Mouse (Mus musculus) kidney, postnatal 0 days (tissue): Measurements from ENCODE around the gene Gipc1. TPM values are rescaled to one million over a fixed set of nuclear protein-coding genes. Genes with fewer than 3 reads are reported as not detected.

Source experiments
- ATAC-seq: fragments of 200-750 bp; cut with Nextera tagmentation; replicated peaks from 2 replicates; pipeline ENCODE4 v1.8.0; 2017; ENCODE audit warnings: low read depth, moderate number of reproducible peaks, moderate TSS enrichment, moderate library complexity; ENCODE audit not compliant: low FRiP score
- DNase-seq: peaks from one replicate; pipeline ENCODE4 v3.0.0-alpha.2; 2016; ENCODE audit warnings: low spot score
- H3K27ac ChIP-seq: fragments of 300-500 bp; sonication (generic); 2 replicates; pipeline ENCODE4 v1.5.1; 2014; ENCODE audit warnings: mild to moderate bottlenecking
- H3K27me3 ChIP-seq: fragments of 300-500 bp; sonication (generic); 2 replicates; pipeline ENCODE4 v1.6.1; 2014; ENCODE audit warnings: low read length, mixed read lengths; ENCODE audit not compliant: insufficient read depth
- H3K36me3 ChIP-seq: fragments of 300-500 bp; sonication (generic); 2 replicates; pipeline ENCODE4 v1.6.1; 2014; ENCODE audit warnings: low read length, mixed read lengths; ENCODE audit not compliant: insufficient read depth
- H3K4me1 ChIP-seq: fragments of 300-500 bp; sonication (generic); replicated peaks from 2 replicates; pipeline ENCODE4 v1.6.1; 2014; ENCODE audit warnings: antibody characterized with exemption, low read length, mixed read lengths; ENCODE audit not compliant: insufficient read depth
- H3K4me2 ChIP-seq: fragments of 300-500 bp; sonication (generic); 2 replicates; pipeline ENCODE4 v1.6.1; 2014; ENCODE audit warnings: mild to moderate bottlenecking, low read length, moderate library complexity, mixed read lengths
- H3K4me3 ChIP-seq: fragments of 300-500 bp; sonication (generic); replicated peaks from 2 replicates; pipeline ENCODE4 v1.5.1; 2014; ENCODE audit warnings: low read depth, low read length
- H3K9ac ChIP-seq: fragments of 300-500 bp; sonication (generic); 2 replicates; pipeline ENCODE4 v1.6.1; 2014; ENCODE audit warnings: low read depth, low read length
- H3K9me3 ChIP-seq: fragments of 300-500 bp; sonication (generic); replicated peaks from 2 replicates; pipeline ENCODE4 v1.6.1; 2016; ENCODE audit warnings: low read length, inconsistent platforms, mixed read lengths
- CTCF ChIP-seq: IDR thresholded peaks from 2 replicates; pipeline ENCODE4 v1.5.1; 2016; ENCODE audit warnings: antibody characterized with exemption, low read depth, mild to moderate bottlenecking, moderate library complexity
- WGBS: fragments of 180-500 bp; shearing (Covaris S2); extraction: QIAGEN DNeasy Blood & Tissue Kit; methylation state at CpG from one replicate; pipeline ENCODE4 v1.1.7; 2014; 5-methylcytosine and 5-hydroxymethylcytosine counted together
- polyA plus RNA-seq: library from polyadenylated mRNA; unstranded; fragments of >200 nt; fragmentation: Nextera tagmentation; extraction: Ambion mirVana; gene quantifications from 2 replicates; pipeline ENCODE4 v1.2.1, GENCODE M21; 2015

The Gipc1 gene
- polyA plus RNA-seq, 1 experiment from 2014 or later = 197 TPM

- TF ChIP-seq CTCF = peak; percentile 19; the same call in 1 of the 2 replicates
- no peak overlapping the region for H3K4me2 ChIP-seq
- DNase-seq (peak; percentile 68), ATAC-seq (peak; percentile 62)
- H3K27ac ChIP-seq = peak overlapping the region; percentile 60
- H3K4me1 ChIP-seq = peaks cover 5% of the 10 kb centered on the region; the same call in 1 of the 2 replicates
- H3K9ac ChIP-seq = no peak overlapping the region
- WGBS = 11% methylated on average over 6 of the region's 6 CpGs
- no peaks in the 10 kb centered on the region for H3K27me3 ChIP-seq
- H3K36me3 ChIP-seq = peaks cover 84% of the 10 kb centered on the region
- no peaks in the 10 kb centered on the region for H3K9me3 ChIP-seq
- H3K4me3 ChIP-seq = no peak overlapping the region
These were observed 28.6 kb downstream of the Gipc1 start for GRCm38 (mm10) chr8:83681099-83681498.

GRCm38 (mm10) chr8:83684517-83684916 lies 32.0 kb downstream of the Gipc1 start:
- H3K9ac ChIP-seq = no peak overlapping the region
- H3K4me1 ChIP-seq = peaks cover 5% of the 10 kb centered on the region; the same call in 1 of the 2 replicates
- H3K4me2 ChIP-seq = no peak overlapping the region
- ATAC-seq (no peak), DNase-seq (no peak)
- H3K36me3 ChIP-seq = peaks cover 74% of the 10 kb centered on the region
- 95% methylated on average over 9 of the region's 9 CpGs for WGBS
- H3K27me3 ChIP-seq = no peaks in the 10 kb centered on the region
- H3K9me3 ChIP-seq = no peaks in the 10 kb centered on the region
- no peak overlapping the region for H3K27ac ChIP-seq
- H3K4me3 ChIP-seq = no peak overlapping the region
- TF ChIP-seq CTCF = no peak

GRCm38 (mm10) chr8:83689264-83689663 lies 36.8 kb downstream of the Gipc1 start:
- 86% methylated on average over 6 of the region's 6 CpGs for WGBS
- Histone ChIP-seq H3K27ac (no peak overlapping the region), H3K4me2 (no peak overlapping the region), H3K9ac (no peak overlapping the region), H3K27me3 (no peaks in the 10 kb centered on the region), H3K4me1 (peaks cover under 1% of the 10 kb centered on the region; the same call in 1 of the 2 replicates), H3K4me3 (no peak overlapping the region), H3K9me3 (no peaks in the 10 kb centered on the region), H3K36me3 (peaks cover 57% of the 10 kb centered on the region)
- ATAC-seq (no peak), DNase-seq (no peak)
- no peak for TF ChIP-seq CTCF

GRCm38 (mm10) chr8:83693609-83694236 lies 41.2 kb downstream of the Gipc1 start:
- no peak for DNase-seq
- H3K4me1 ChIP-seq = peaks cover 33% of the 10 kb centered on the region
- 71% methylated on average over 10 of the region's 10 CpGs for WGBS
- H3K27ac ChIP-seq = peak overlapping the region; percentile 47; the same call in 1 of the 2 replicates
- H3K36me3 ChIP-seq = peaks cover 24% of the 10 kb centered on the region
- no peaks in the 10 kb centered on the region for H3K9me3 ChIP-seq
- no peak for TF ChIP-seq CTCF
- H3K4me3 ChIP-seq = no peak overlapping the region
- no peaks in the 10 kb centered on the region for H3K27me3 ChIP-seq
- no peak overlapping the region for H3K4me2 ChIP-seq
- ATAC-seq = no peak
- no peak overlapping the region for H3K9ac ChIP-seq

GRCm38 (mm10) chr8:83694369-83695160 lies 42.1 kb downstream of the Gipc1 start:
- ATAC-seq (no peak; the same call in 1 of the 2 replicates), DNase-seq (no peak)
- Histone ChIP-seq H3K27me3 (no peaks in the 10 kb centered on the region), H3K4me2 (no peak overlapping the region), H3K9ac (no peak overlapping the region), H3K4me1 (peaks cover 33% of the 10 kb centered on the region), H3K27ac (peak overlapping the region; percentile 47), H3K9me3 (no peaks in the 10 kb centered on the region), H3K36me3 (peaks cover 24% of the 10 kb centered on the region), H3K4me3 (no peak overlapping the region)
- 64% methylated on average over 11 of the region's 11 CpGs for WGBS
- no peak for TF ChIP-seq CTCF

- ATAC-seq = no peak
- Histone ChIP-seq H3K9ac (no peak overlapping the region), H3K4me2 (no peak overlapping the region), H3K27me3 (no peaks in the 10 kb centered on the region), H3K4me1 (peaks cover 40% of the 10 kb centered on the region), H3K9me3 (no peaks in the 10 kb centered on the region), H3K27ac (peak overlapping the region; percentile 47), H3K36me3 (peaks cover 22% of the 10 kb centered on the region), H3K4me3 (no peak overlapping the region)
- 68% methylated on average over 17 of the region's 17 CpGs for WGBS
- no peak for DNase-seq
- TF ChIP-seq CTCF = no peak
These were observed 43.1 kb downstream of the Gipc1 start for GRCm38 (mm10) chr8:83695351-83696106.
